Mouse (Mus musculus): Measurements from ENCODE around the gene Mospd2. TPM values are rescaled to one million over a fixed set of nuclear protein-coding genes. Genes with fewer than 3 reads are reported as not detected.

Mospd2 gene
- 0.26 TPM in 2 replicates for polyA plus RNA-seq (2012; rRNA removed)

GRCm38 (mm10) chrX:164980193-164980775 is at the start of gene Mospd2, which contains the start of gene Fancb:
TSS of gene Mospd2 (minus strand) at chrX:164980375.
TSS of gene Fancb (plus strand) at chrX:164980592.

GRCm38 (mm10) chrX:165004779-165005324 is 24.7 kb upstream of the Mospd2 start, which contains the start of gene Gm17604:
TSS of gene Gm17604 (minus strand) at chrX:165004829.

Other genes starting within 250 kb of the Mospd2 start
- gene Fancb, start 217 bp upstream of the Mospd2 start, polyA plus RNA-seq (2012; rRNA removed), result 0.06 TPM in 1 of 2 replicates, not detected in the other
- gene Gm17604, start 24.5 kb upstream of the Mospd2 start, polyA plus RNA-seq (2012; rRNA removed), result not detected in 2 replicates

Measured in stomach, adult 2 months (tissue).